In genomic region chr12:73218632-73219031, GRCm38 (mm10) we compare ENCODE assay signal across 19 mouse cellular contexts.
DNase-seq lines count a peak whose midpoint lies in the region; ATAC-seq and TF ChIP-seq lines count a peak whose summit lies in the region.
"Had no signal": no experiment of that assay in that cellular context is flagged by ENCODE, and none has a peak within 500 bp of the region (broad histone marks: within the 10 kb centered on the region; RNA-seq: fewer than 3 reads in every experiment).

No protein-coding gene starts in this region.

- H3K4me3 ChIP-seq in forebrain, postnatal 0 days (ENCODE audit: low read depth, low read length): no peak overlapping the region
- no peak overlapping the region for H3K4me3 ChIP-seq in forebrain, embryonic 14.5 days (ENCODE audit: low read depth, low read length)
- H3K4me3 ChIP-seq in left cerebral cortex, adult 2 months: no peak overlapping the region
- H3K4me3 ChIP-seq in thymus, adult 2 months (ENCODE audit: control insufficient read depth, insufficient read depth, low read length): no peak overlapping the region
- H3K4me3 ChIP-seq: erythroblast, embryonic 14.5 days; forebrain, embryonic 15.5 days; hindbrain, embryonic 10.5 days; neural tube, embryonic 12.5 days had no signal

- no peaks in the 10 kb centered on the region for H3K27me3 ChIP-seq in forebrain, postnatal 0 days (ENCODE audit: insufficient read depth, low read length)
- H3K27me3 ChIP-seq in forebrain, embryonic 14.5 days (replicated peaks; ENCODE audit: control insufficient read depth, insufficient read depth, low read length): no peaks in the 10 kb centered on the region
- no peaks in the 10 kb centered on the region for H3K27me3 ChIP-seq in thymus, adult 2 months (ENCODE audit: control insufficient read depth, insufficient read depth, low read length)
- H3K27me3 ChIP-seq: forebrain, embryonic 15.5 days; neural tube, embryonic 12.5 days had no signal

- H3K9ac ChIP-seq in forebrain, postnatal 0 days: no peak overlapping the region
- H3K9ac ChIP-seq in forebrain, embryonic 14.5 days (ENCODE audit: low read length): no peak overlapping the region
- H3K9ac ChIP-seq: forebrain, embryonic 15.5 days; neural tube, embryonic 12.5 days had no signal

- DNase-seq in forebrain, postnatal 0 days: no peak
- no peak for DNase-seq in forebrain, embryonic 14.5 days (ENCODE audit: low spot score)
- DNase-seq in left cerebral cortex, adult 2 months (ENCODE audit: extremely low spot score in 1 of 2, low spot score in 2 of 2): no peak
- DNase-seq in left cerebral cortex, postnatal 36 days (ENCODE audit: low spot score in 2 of 2): no peak
- DNase-seq in thymus, postnatal 4 days: peak; percentile 20
- DNase-seq in thymus, adult 2 months: no peak
- DNase-seq in urinary bladder, postnatal 10 days (ENCODE audit: low spot score): no peak
- DNase-seq in T-cell, adult 2 months (ENCODE audit: low spot score): no peak
- DNase-seq: adrenal gland, adult 8-10 months; cerebellum, adult 18-20 months; heart, adult 11 months; kidney, postnatal 10 days; lung, postnatal 10 days; right cerebral cortex, postnatal 4 days had no signal

- WGBS in forebrain, postnatal 0 days: 88% methylated on average over 5 of the region's 5 CpGs
- WGBS in forebrain, embryonic 14.5 days: 88% methylated on average over 5 of the region's 5 CpGs
- 94% methylated on average over 5 of the region's 5 CpGs for WGBS in thymus, adult 2 months

- H3K36me3 ChIP-seq in forebrain, postnatal 0 days (ENCODE audit: insufficient read depth): no peaks in the 10 kb centered on the region
- peaks cover 7% of the 10 kb centered on the region; the same call in 1 of the 2 replicates for H3K36me3 ChIP-seq in forebrain, embryonic 14.5 days (ENCODE audit: control insufficient read depth, insufficient read depth, low read length)
- H3K36me3 ChIP-seq in thymus, adult 2 months (ENCODE audit: control insufficient read depth, insufficient read depth, low read length): peaks cover 3% of the 10 kb centered on the region; the same call in 1 of the 2 replicates

- no peaks in the 10 kb centered on the region for H3K9me3 ChIP-seq in forebrain, postnatal 0 days (ENCODE audit: low read length)
- H3K9me3 ChIP-seq in forebrain, embryonic 14.5 days (replicated peaks; ENCODE audit: control insufficient read depth, low read length): no peaks in the 10 kb centered on the region
- H3K9me3 ChIP-seq: forebrain, embryonic 15.5 days; hindbrain, embryonic 10.5 days; neural tube, embryonic 12.5 days had no signal

- no peak for TF ChIP-seq POLR2A in thymus, adult 2 months (IDR thresholded peaks at IDR 0.05; ENCODE audit: control insufficient read depth, extremely low read depth, insufficient read depth, low read length, poor library complexity)

- TF ChIP-seq CTCF in forebrain, postnatal 0 days (IDR thresholded peaks at IDR 0.05; ENCODE audit: low read depth): 0 out of 2 replicates have a peak, but pooled peaks have one; percentile 4
- TF ChIP-seq CTCF in left cerebral cortex, adult 2 months (IDR thresholded peaks at IDR 0.05): peak; percentile 38
- no peak for TF ChIP-seq CTCF in thymus, adult 2 months (IDR thresholded peaks at IDR 0.05; ENCODE audit: borderline replicate concordance, control insufficient read depth, extremely low read depth, insufficient read depth, low read length, poor library complexity)

- no peak overlapping the region for H3K4me2 ChIP-seq in forebrain, postnatal 0 days (ENCODE audit: low read depth)
- H3K4me2 ChIP-seq in forebrain, embryonic 14.5 days (ENCODE audit: low read length): no peak overlapping the region
- H3K4me2 ChIP-seq: forebrain, embryonic 15.5 days; neural tube, embryonic 12.5 days had no signal

- no peak for ATAC-seq in forebrain, postnatal 0 days
- ATAC-seq in forebrain, embryonic 14.5 days: no peak
- ATAC-seq: forebrain, embryonic 15.5 days; inflammation-experienced regulatory T-cells, adult 6 months had no signal

- H3K4me1 ChIP-seq in forebrain, postnatal 0 days (ENCODE audit: insufficient read depth): no peaks in the 10 kb centered on the region
- no peaks in the 10 kb centered on the region for H3K4me1 ChIP-seq in forebrain, embryonic 14.5 days (ENCODE audit: control insufficient read depth, insufficient read depth, low read length)
- peaks cover 4% of the 10 kb centered on the region; the same call in 1 of the 2 replicates for H3K4me1 ChIP-seq in thymus, adult 2 months (replicated peaks; ENCODE audit: control insufficient read depth, insufficient read depth, low read length)
- H3K4me1 ChIP-seq: forebrain, embryonic 15.5 days; hindbrain, embryonic 10.5 days; neural tube, embryonic 12.5 days had no signal

- no peak overlapping the region for H3K27ac ChIP-seq in forebrain, postnatal 0 days (ENCODE audit: low read depth, low read length)
- H3K27ac ChIP-seq in forebrain, embryonic 14.5 days (ENCODE audit: low read depth, low read length): no peak overlapping the region
- H3K27ac ChIP-seq in left cerebral cortex, adult 2 months: no peak overlapping the region
- H3K27ac ChIP-seq in thymus, adult 2 months (ENCODE audit: control insufficient read depth, insufficient read depth, low read length): no peak overlapping the region
- H3K27ac ChIP-seq: forebrain, embryonic 15.5 days; hindbrain, embryonic 10.5 days; neural tube, embryonic 12.5 days had no signal

- intact Hi-C loops in left cerebral cortex, adult 2 months (cut with DNase I): no loop called here
- intact Hi-C loops in left cerebral cortex, postnatal 36 days (cut with DNase I): no loop called here
